Mouse (Mus musculus) CH12.LX (cell line): ENCODE measurements at regions not wholly inside any gene's neighbourhood (a gene's known extent, or its start where the extent isn't known, plus 50 kb on each side); places are given as distances from the start of the nearest gene placed in this dataset.

Experiments
- CHD1 ChIP-seq: IDR thresholded peaks from 2 replicates; pipeline ENCODE4 v1.6.1; 2012; ENCODE audit warnings: low read depth, low read length, improper control_type of control experiment, inconsistent platforms
- CHD2 ChIP-seq: IDR thresholded peaks from 2 replicates; pipeline ENCODE4 v1.6.1; 2011; ENCODE audit warnings: low read length, improper control_type of control experiment
- CTCF ChIP-seq, 2 experiments: IDR thresholded peaks in 1 of 2; conservative IDR thresholded peaks in 1 of 2; 2 replicates each; pipeline ENCODE4 v1.5.1; 2011 to 2012; ENCODE audit warnings: low read depth in 2 of 2, low read length in 2 of 2, improper control_type of control experiment in 1 of 2, inconsistent platforms in 1 of 2, mild to moderate bottlenecking in 1 of 2, moderate library complexity in 1 of 2
- E2F4 ChIP-seq: IDR thresholded peaks from 2 replicates; pipeline ENCODE4 v1.6.1; 2011; ENCODE audit warnings: low read depth, low read length, improper control_type of control experiment; ENCODE audit not compliant: insufficient replicate concordance
- ELF1 ChIP-seq: IDR thresholded peaks from 2 replicates; pipeline ENCODE4 v1.6.1; 2014; ENCODE audit warnings: low read depth, mild to moderate bottlenecking, inconsistent platforms, low read length, improper control_type of control experiment
- EP300 ChIP-seq: IDR thresholded peaks from 2 replicates; pipeline ENCODE4 v1.6.1; 2011; ENCODE audit warnings: low read length, improper control_type of control experiment
- ETS1 ChIP-seq: conservative IDR thresholded peaks from 2 replicates; pipeline ENCODE4 v1.6.1; 2012; ENCODE audit warnings: low read depth, mild to moderate bottlenecking, inconsistent platforms, low read length, improper control_type of control experiment, moderate library complexity
- HCFC1 ChIP-seq: IDR thresholded peaks from 2 replicates; pipeline ENCODE4 v1.6.1; 2012; ENCODE audit warnings: low read depth, mild to moderate bottlenecking, inconsistent platforms, low read length, improper control_type of control experiment
- MAX ChIP-seq: IDR thresholded peaks from 2 replicates; pipeline ENCODE4 v1.6.1; 2011; ENCODE audit warnings: low read length, improper control_type of control experiment
- MXI1 ChIP-seq: IDR thresholded peaks from 2 replicates; pipeline ENCODE4 v1.6.1; 2011; ENCODE audit warnings: mild to moderate bottlenecking, low read depth, low read length, improper control_type of control experiment
- NELFE ChIP-seq: IDR thresholded peaks from 2 replicates; pipeline ENCODE4 v1.6.1; 2011; ENCODE audit warnings: low read depth, low read length, improper control_type of control experiment
- NRF1 ChIP-seq: IDR thresholded peaks from 2 replicates; pipeline ENCODE4 v1.6.1; 2014; ENCODE audit warnings: low read depth, mild to moderate bottlenecking, inconsistent platforms, low read length, improper control_type of control experiment, moderate library complexity
- POLR2A ChIP-seq: IDR thresholded peaks from 2 replicates; pipeline ENCODE4 v1.6.1; 2011; ENCODE audit warnings: low read depth, mild to moderate bottlenecking, improper control_type of control experiment, low read length
- TBP ChIP-seq: conservative IDR thresholded peaks from 2 replicates; pipeline ENCODE4 v1.6.1; 2011; ENCODE audit warnings: low read depth, low read length, improper control_type of control experiment

- TF ChIP-seq E2F4: no peak
- no peak for TF ChIP-seq EP300
- TF ChIP-seq TBP: no peak
- TF ChIP-seq HCFC1: no peak
- TF ChIP-seq NELFE: no peak
- TF ChIP-seq POLR2A: no peak
- TF ChIP-seq NRF1: no peak
- TF ChIP-seq CTCF (conservative IDR thresholded peaks at IDR 0.05 in 1 of 2, IDR thresholded peaks at IDR 0.05 in 1 of 2; ENCODE audit: low read depth in 2 of 2, low read length in 2 of 2): no peak
- TF ChIP-seq ETS1: no peak
- TF ChIP-seq CHD2: no peak
- TF ChIP-seq CHD1: no peak
- TF ChIP-seq MXI1: no peak
- no peak for TF ChIP-seq ELF1
- no peak for TF ChIP-seq MAX
These were observed 189.2 kb downstream of the 4930474N05Rik start for GRCm38 (mm10) chr14:36283825-36284414.
